Mouse (Mus musculus) MEL (cell line): ENCODE measurements around the gene Plpp4. TPM values are rescaled to one million over a fixed set of nuclear protein-coding genes. Genes with fewer than 3 reads are reported as not detected.
A peak's percentile ranks its signal among the peaks of the same experiment; 100 is the strongest.

Source experiments
- DNase-seq: peaks from one replicate; pipeline ENCODE4 v3.0.0; 2011; ENCODE audit warnings: low read depth, low spot score
- H3K27ac ChIP-seq: 2 replicates; pipeline ENCODE4 v1.5.1; 2012; ENCODE audit warnings: low read depth, mild to moderate bottlenecking, control low read depth, low read length, moderate library complexity; ENCODE audit not compliant: control insufficient read depth
- H3K27me3 ChIP-seq, 2 experiments: fragments of 150-350 bp in 1 of 2; sonication (generic) in 1 of 2; 2 replicates each; pipeline ENCODE4 v1.6.1; 2012; ENCODE audit warnings: low read length in 2 of 2, mild to moderate bottlenecking in 2 of 2, improper control_type of control experiment in 1 of 2, moderate library complexity in 1 of 2; ENCODE audit not compliant: insufficient read depth in 2 of 2, control insufficient read depth in 1 of 2
- H3K36me3 ChIP-seq, 2 experiments: 2 replicates each; pipeline ENCODE4 v1.6.1; 2012 to 2014; ENCODE audit warnings: low read length in 2 of 2, improper control_type of control experiment in 1 of 2, inconsistent platforms in 1 of 2, mild to moderate bottlenecking in 1 of 2; ENCODE audit not compliant: insufficient read depth in 2 of 2, control insufficient read depth in 1 of 2
- H3K4me1 ChIP-seq, 2 experiments: fragments of 150-350 bp in 1 of 2; sonication (generic) in 1 of 2; 2 replicates each; pipeline ENCODE4 v1.6.1; 2012; ENCODE audit warnings: low read length in 2 of 2, improper control_type of control experiment in 1 of 2, mild to moderate bottlenecking in 1 of 2; ENCODE audit not compliant: insufficient read depth in 2 of 2, control insufficient read depth in 1 of 2
- H3K4me3 ChIP-seq, 2 experiments: fragments of 150-350 bp in 1 of 2; sonication (generic) in 1 of 2; 2 replicates each; pipeline ENCODE4 v1.5.1; 2012; ENCODE audit warnings: low read depth in 2 of 2, low read length in 2 of 2, mild to moderate bottlenecking in 2 of 2, moderate library complexity in 2 of 2, control low read depth in 1 of 2, improper control_type of control experiment in 1 of 2; ENCODE audit not compliant: control insufficient read depth in 1 of 2, insufficient read depth in 1 of 2
- H3K79me2 ChIP-seq: 2 replicates; pipeline ENCODE4 v1.6.1; 2012; ENCODE audit warnings: mild to moderate bottlenecking, low read length, moderate library complexity; ENCODE audit not compliant: control insufficient read depth, poor library complexity, insufficient read depth
- H3K9ac ChIP-seq: 2 replicates; pipeline ENCODE4 v1.6.1; 2012; ENCODE audit warnings: low read depth, mild to moderate bottlenecking, control low read depth, low read length, moderate library complexity; ENCODE audit not compliant: control insufficient read depth, poor library complexity, severe bottlenecking
- H3K9me3 ChIP-seq: fragments of 150-350 bp; sonication (generic); replicated peaks from 2 replicates; pipeline ENCODE4 v1.6.1; 2012; ENCODE audit warnings: mild to moderate bottlenecking, low read length, improper control_type of control experiment, moderate library complexity; ENCODE audit not compliant: insufficient read depth
- CTCF ChIP-seq, 3 experiments: IDR thresholded peaks in 2 of 3; conservative IDR thresholded peaks in 1 of 3; 2 replicates each; pipeline ENCODE4 v1.5.1; 2011 to 2012; ENCODE audit warnings: low read length in 3 of 3, low read depth in 2 of 3, mild to moderate bottlenecking in 2 of 3, improper control_type of control experiment in 1 of 3, inconsistent platforms in 1 of 3, mixed read lengths in 1 of 3, moderate library complexity in 1 of 3; ENCODE audit not compliant: control insufficient read depth in 1 of 3, insufficient read depth in 1 of 3, poor library complexity in 1 of 3, severe bottlenecking in 1 of 3
- EP300 ChIP-seq, 2 experiments: IDR thresholded peaks; 2 replicates each; pipeline ENCODE4 v1.6.1; 2011; ENCODE audit warnings: improper control_type of control experiment in 2 of 2, low read length in 2 of 2, low read depth in 1 of 2, mild to moderate bottlenecking in 1 of 2
- GABPA ChIP-seq: IDR thresholded peaks from 2 replicates; pipeline ENCODE4 v1.6.1; 2012; ENCODE audit warnings: low read depth, mild to moderate bottlenecking, inconsistent platforms, low read length, improper control_type of control experiment, moderate library complexity
- JUND ChIP-seq: IDR thresholded peaks from 2 replicates; pipeline ENCODE4 v1.6.1; 2011; ENCODE audit warnings: low read depth, mild to moderate bottlenecking, improper control_type of control experiment, low read length
- KAT2A ChIP-seq: conservative IDR thresholded peaks from 2 replicates; pipeline ENCODE4 v1.6.1; 2012; ENCODE audit warnings: low read depth, low read length, improper control_type of control experiment, inconsistent platforms
- MAX ChIP-seq: IDR thresholded peaks from 2 replicates; pipeline ENCODE4 v1.6.1; 2011; ENCODE audit warnings: low read length, improper control_type of control experiment
- MAZ ChIP-seq: IDR thresholded peaks from 2 replicates; pipeline ENCODE4 v1.6.1; 2012; ENCODE audit warnings: low read depth, mild to moderate bottlenecking, inconsistent platforms, low read length, improper control_type of control experiment
- MEF2A ChIP-seq: IDR thresholded peaks from 2 replicates; pipeline ENCODE4 v1.6.1; 2014; ENCODE audit warnings: low read depth, mild to moderate bottlenecking, inconsistent platforms, low read length, improper control_type of control experiment; ENCODE audit not compliant: poor library complexity, insufficient replicate concordance, severe bottlenecking; ENCODE audit errors: extremely low read depth
- MXI1 ChIP-seq: IDR thresholded peaks from 2 replicates; pipeline ENCODE4 v1.6.1; 2011; ENCODE audit warnings: mild to moderate bottlenecking, low read depth, low read length, improper control_type of control experiment
- MYB ChIP-seq: IDR thresholded peaks from 2 replicates; pipeline ENCODE4 v1.6.1; 2011; ENCODE audit warnings: mild to moderate bottlenecking, low read depth, low read length, improper control_type of control experiment
- RAD21 ChIP-seq: IDR thresholded peaks from 2 replicates; pipeline ENCODE4 v1.6.1; 2011; ENCODE audit warnings: mild to moderate bottlenecking, low read depth, low read length, improper control_type of control experiment
- SIN3A ChIP-seq: IDR thresholded peaks from 2 replicates; pipeline ENCODE4 v1.6.1; 2012; ENCODE audit warnings: low read length, improper control_type of control experiment, inconsistent platforms
- SMC3 ChIP-seq: IDR thresholded peaks from 2 replicates; pipeline ENCODE4 v1.6.1; 2011; ENCODE audit warnings: low read depth, low read length, improper control_type of control experiment
- TAL1 ChIP-seq: IDR thresholded peaks from 2 replicates; pipeline ENCODE4 v1.6.1; 2012; ENCODE audit warnings: mild to moderate bottlenecking, inconsistent platforms, low read length, moderate library complexity, mixed read lengths
- TCF12 ChIP-seq: IDR thresholded peaks from 2 replicates; pipeline ENCODE4 v1.6.1; 2014; ENCODE audit warnings: low read depth, mild to moderate bottlenecking, inconsistent platforms, low read length, improper control_type of control experiment, moderate library complexity
- UBTF ChIP-seq: IDR thresholded peaks from 2 replicates; pipeline ENCODE4 v1.6.1; 2012; ENCODE audit warnings: low read depth, mild to moderate bottlenecking, inconsistent platforms, low read length, improper control_type of control experiment, moderate library complexity, borderline replicate concordance; ENCODE audit not compliant: insufficient read depth
- USF1 ChIP-seq: IDR thresholded peaks from 2 replicates; pipeline ENCODE4 v1.6.1; 2014; ENCODE audit warnings: low read depth, mild to moderate bottlenecking, inconsistent platforms, low read length, improper control_type of control experiment, moderate library complexity
- ZC3H11A ChIP-seq: IDR thresholded peaks from 2 replicates; pipeline ENCODE4 v1.6.1; 2012; ENCODE audit warnings: low read depth, mild to moderate bottlenecking, inconsistent platforms, low read length, improper control_type of control experiment
- ZKSCAN1 ChIP-seq: IDR thresholded peaks from 2 replicates; pipeline ENCODE4 v1.6.1; 2012; ENCODE audit warnings: low read depth, mild to moderate bottlenecking, inconsistent platforms, low read length, improper control_type of control experiment, moderate library complexity
- polyA plus RNA-seq, 2 experiments: library from polyadenylated mRNA; stranded (reverse) in 1 of 2; unstranded in 1 of 2; fragments of >175 nt in 1 of 2; fragments of >200 nt in 1 of 2; gene quantifications; 2 replicates each; pipeline versions ENCODE4 v1.2.1 to v1.2.4; 2012; ENCODE audit warnings: low replicate concordance in 2 of 2, low read depth in 1 of 2; ENCODE audit not compliant: insufficient read length in 2 of 2, insufficient read depth in 1 of 2, missing spikeins in 1 of 2
- total RNA-seq: library from RNA; depleted of rRNA; stranded (reverse); fragments of 300-350 nt; gene quantifications from 2 replicates; pipeline ENCODE4 v1.2.3, GENCODE M21; 2012

The Plpp4 gene
- total and polyA plus RNA-seq, 3 experiments, result not detected

- Histone ChIP-seq H3K4me1 (no peaks in the 10 kb centered on the region), H3K36me3 (no peaks in the 10 kb centered on the region), H3K79me2 (no peaks in the 10 kb centered on the region), H3K9me3 (no peaks in the 10 kb centered on the region), H3K4me3 (no peak overlapping the region), H3K9ac (no peak overlapping the region), H3K27ac (no peak overlapping the region), H3K27me3 (no peaks in the 10 kb centered on the region)
- no peak for DNase-seq
- peak in 1 of 3 experiments; percentile 27; a peak in 2 of 6 replicates for TF ChIP-seq CTCF (IDR thresholded peaks at IDR 0.05 in 2 of 3, conservative IDR thresholded peaks at IDR 0.05 in 1 of 3; ENCODE audit: control insufficient read depth in 1 of 3, insufficient read depth in 1 of 3, low read depth in 2 of 3, low read length in 3 of 3, poor library complexity in 1 of 3, severe bottlenecking in 1 of 3)
- no peak for TF ChIP-seq JUND
Observed at GRCm38 (mm10) chr7:129307042-129307825, 50.4 kb downstream of the Plpp4 start.

GRCm38 (mm10) chr7:129308661-129309060, 51.8 kb downstream of the Plpp4 start:
- TF ChIP-seq MAZ (no peak), EP300 (IDR thresholded peaks at IDR 0.05; ENCODE audit: low read depth in 1 of 2, low read length in 2 of 2) (no peak), SIN3A (no peak), MXI1 (no peak), MEF2A (no peak), SMC3 (no peak), GABPA (no peak), RAD21 (no peak), MYB (no peak), USF1 (no peak), KAT2A (no peak), ZKSCAN1 (no peak), MAX (no peak), UBTF (no peak), CTCF (IDR thresholded peaks at IDR 0.05 in 2 of 3, conservative IDR thresholded peaks at IDR 0.05 in 1 of 3; ENCODE audit: control insufficient read depth in 1 of 3, insufficient read depth in 1 of 3, low read depth in 2 of 3, low read length in 3 of 3, poor library complexity in 1 of 3, severe bottlenecking in 1 of 3) (no peak), TAL1 (no peak), ZC3H11A (no peak), TCF12 (no peak)
- Histone ChIP-seq H3K36me3 (no peaks in the 10 kb centered on the region), H3K79me2 (no peaks in the 10 kb centered on the region), H3K4me3 (no peak overlapping the region), H3K4me1 (no peaks in the 10 kb centered on the region), H3K27ac (no peak overlapping the region), H3K9ac (no peak overlapping the region), H3K27me3 (no peaks in the 10 kb centered on the region), H3K9me3 (no peaks in the 10 kb centered on the region)
- no peak for DNase-seq
